Mouse (Mus musculus): ENCODE measurements around the gene Tex14. TPM values are rescaled to one million over a fixed set of nuclear protein-coding genes. Genes with fewer than 3 reads are reported as not detected.

The Tex14 gene
- polyA plus RNA-seq, 1 experiment from 2014 or later, result 0.38 TPM

DNA sequence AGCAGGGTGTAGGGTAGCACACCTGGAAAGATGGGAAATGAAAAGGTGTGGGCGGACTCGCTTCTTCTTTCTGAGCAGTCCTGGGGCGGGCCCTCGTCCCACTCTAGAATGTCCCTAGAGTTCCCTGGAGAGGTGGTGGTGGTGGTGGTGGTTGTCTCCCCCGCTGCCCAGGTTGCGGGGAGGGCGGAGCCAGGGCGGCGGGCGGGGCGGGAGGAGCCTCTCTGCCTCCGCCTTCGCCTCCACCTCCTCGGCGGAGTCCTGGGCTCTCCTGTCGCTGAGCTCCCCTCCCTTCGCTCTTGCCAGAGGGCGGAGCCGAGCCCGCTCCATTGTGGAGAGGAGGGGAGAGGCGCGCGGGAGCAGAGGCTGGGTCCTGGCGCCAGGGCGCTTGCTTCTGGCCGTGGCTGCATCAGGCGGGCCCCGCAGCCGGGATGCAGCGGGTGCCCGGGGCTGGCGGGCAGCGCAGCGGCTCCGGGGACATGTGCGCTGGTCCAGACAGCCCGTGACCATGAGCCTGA lies 190.5 kb downstream of the Tex14 start:
- ATAC-seq (ENCODE audit: insufficient number of reproducible peaks, insufficient read depth, low FRiP score, low read depth), result peak; percentile 57
- H3K27ac ChIP-seq (replicated peaks in 1 of 2; ENCODE audit: control insufficient read depth in 1 of 2, insufficient read depth in 1 of 2, low read depth in 2 of 2, low read length in 2 of 2), result peak overlapping the region in 1 of 2 experiments; percentile 57; a peak in 2 of 4 replicates
- H3K4me2 ChIP-seq (ENCODE audit: low read length), result peak overlapping the region; percentile 93
- peaks cover 17 to 33% of the 10 kb centered on the region in 2 experiments for H3K4me1 ChIP-seq (ENCODE audit: control insufficient read depth in 2 of 2, insufficient read depth in 2 of 2, low read length in 2 of 2)
- peak overlapping the region; percentile 67 to 74 for H3K4me3 ChIP-seq (ENCODE audit: control insufficient read depth in 1 of 2, insufficient read depth in 1 of 2, low read depth in 1 of 2, low read length in 2 of 2)
- WGBS, result 1% methylated on average over 34 of the region's 37 CpGs
- H3K9ac ChIP-seq (ENCODE audit: low read length), result peak overlapping the region; percentile 84
- no peaks in the 10 kb centered on the region for H3K27me3 ChIP-seq (ENCODE audit: control insufficient read depth, insufficient read depth, low read length)
- peaks cover 48% of the 10 kb centered on the region for H3K36me3 ChIP-seq (ENCODE audit: control insufficient read depth, insufficient read depth, low read length)
- H3K9me3 ChIP-seq (ENCODE audit: control insufficient read depth, low read length), result no peaks in the 10 kb centered on the region

DNA sequence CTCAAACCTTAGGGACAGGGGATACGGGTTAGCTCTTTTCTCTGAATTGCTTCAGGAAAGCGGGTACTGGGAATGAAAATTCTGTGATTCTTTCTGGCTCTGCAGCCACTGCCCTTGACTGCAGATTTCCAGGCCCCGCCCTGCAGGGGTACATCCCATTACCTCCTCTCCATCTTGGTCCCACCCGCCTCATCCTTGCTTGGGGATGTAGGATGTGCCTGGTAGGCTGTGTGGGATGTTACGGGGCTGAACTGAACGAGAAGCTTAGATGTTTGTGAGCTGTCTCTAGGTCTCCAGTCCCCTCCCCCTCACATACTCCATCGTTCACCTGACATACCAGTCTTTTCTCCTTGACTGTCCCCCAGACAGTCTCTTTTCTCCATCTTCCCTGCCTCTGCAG lies 191.1 kb downstream of the Tex14 start:
- Histone ChIP-seq H3K4me1 (ENCODE audit: control insufficient read depth in 2 of 2, insufficient read depth in 2 of 2, low read length in 2 of 2) (peaks cover 17 to 29% of the 10 kb centered on the region in 2 experiments), H3K27ac (replicated peaks in 1 of 2; ENCODE audit: control insufficient read depth in 1 of 2, insufficient read depth in 1 of 2, low read depth in 2 of 2, low read length in 2 of 2) (peak overlapping the region in 1 of 2 experiments; percentile 57; a peak in 1 of 4 replicates), H3K4me3 (ENCODE audit: control insufficient read depth in 1 of 2, insufficient read depth in 1 of 2, low read depth in 1 of 2, low read length in 2 of 2) (peak overlapping the region; percentile 67 to 74), H3K36me3 (ENCODE audit: control insufficient read depth, insufficient read depth, low read length) (peaks cover 54% of the 10 kb centered on the region), H3K4me2 (ENCODE audit: low read length) (peak overlapping the region; percentile 93), H3K27me3 (ENCODE audit: control insufficient read depth, insufficient read depth, low read length) (no peaks in the 10 kb centered on the region), H3K9ac (ENCODE audit: low read length) (peak overlapping the region; percentile 84), H3K9me3 (ENCODE audit: control insufficient read depth, low read length) (no peaks in the 10 kb centered on the region)
- WGBS, result 13% methylated on average over 7 of the region's 7 CpGs
- no peak for ATAC-seq (ENCODE audit: insufficient number of reproducible peaks, insufficient read depth, low FRiP score, low read depth)

DNA sequence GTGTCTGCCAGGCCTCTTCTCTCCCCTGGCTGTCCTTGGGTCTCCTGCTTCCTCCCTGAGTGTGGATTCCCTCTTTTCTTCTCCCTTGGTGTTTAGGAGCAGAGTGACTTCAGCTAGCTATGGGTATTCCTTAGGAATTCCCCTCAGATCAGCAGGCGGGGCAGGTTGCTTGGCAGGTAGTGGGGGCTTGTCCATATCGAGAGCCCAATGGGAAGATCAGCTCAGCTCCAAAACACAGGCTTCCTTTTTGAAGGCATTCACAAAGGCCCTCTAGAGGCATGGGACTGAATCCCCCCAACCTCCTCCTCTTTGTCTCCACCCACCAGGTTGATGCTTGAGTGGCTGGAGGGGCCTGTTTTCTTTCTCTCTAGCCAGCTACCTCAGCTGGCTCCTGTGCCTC lies 191.6 kb downstream of the Tex14 start:
- no peak overlapping the region for H3K4me3 ChIP-seq (ENCODE audit: control insufficient read depth in 1 of 2, insufficient read depth in 1 of 2, low read depth in 1 of 2, low read length in 2 of 2)
- no peak overlapping the region for H3K27ac ChIP-seq (replicated peaks in 1 of 2; ENCODE audit: control insufficient read depth in 1 of 2, insufficient read depth in 1 of 2, low read depth in 2 of 2, low read length in 2 of 2)
- peaks cover 59% of the 10 kb centered on the region for H3K36me3 ChIP-seq (ENCODE audit: control insufficient read depth, insufficient read depth, low read length)
- ATAC-seq (ENCODE audit: insufficient number of reproducible peaks, insufficient read depth, low FRiP score, low read depth), result no peak
- no peaks in the 10 kb centered on the region for H3K9me3 ChIP-seq (ENCODE audit: control insufficient read depth, low read length)
- no peaks in the 10 kb centered on the region for H3K27me3 ChIP-seq (ENCODE audit: control insufficient read depth, insufficient read depth, low read length)
- H3K9ac ChIP-seq (ENCODE audit: low read length), result peak overlapping the region; percentile 84
- 54% methylated on average over 2 of the region's 2 CpGs for WGBS
- H3K4me1 ChIP-seq (ENCODE audit: control insufficient read depth in 2 of 2, insufficient read depth in 2 of 2, low read length in 2 of 2), result peaks cover 17 to 29% of the 10 kb centered on the region in 2 experiments
- H3K4me2 ChIP-seq (ENCODE audit: low read length), result peak overlapping the region; percentile 93

DNA sequence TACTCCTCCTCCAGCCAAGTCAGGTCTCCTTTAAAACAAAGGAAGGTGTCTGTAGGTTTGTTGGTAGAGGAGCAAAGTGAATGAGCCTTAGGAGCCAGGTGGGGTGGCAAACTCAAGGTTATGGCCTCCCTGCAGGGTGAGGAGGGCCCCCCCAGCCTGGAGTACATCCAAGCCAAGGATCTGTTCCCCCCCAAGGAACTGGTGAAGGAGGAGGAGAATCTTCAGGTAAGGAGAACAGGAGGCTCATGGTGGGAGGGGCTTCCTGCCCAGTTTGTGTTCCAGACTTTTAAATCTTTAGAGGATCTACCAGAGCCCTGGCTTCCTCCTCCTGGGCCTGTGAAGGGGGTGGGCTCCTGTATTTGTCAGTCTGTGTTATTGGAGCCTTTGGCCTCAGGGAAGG lies 192.2 kb downstream of the Tex14 start:
- Histone ChIP-seq H3K27ac (replicated peaks in 1 of 2; ENCODE audit: control insufficient read depth in 1 of 2, insufficient read depth in 1 of 2, low read depth in 2 of 2, low read length in 2 of 2) (no peak overlapping the region), H3K4me3 (ENCODE audit: control insufficient read depth in 1 of 2, insufficient read depth in 1 of 2, low read depth in 1 of 2, low read length in 2 of 2) (no peak overlapping the region), H3K9ac (ENCODE audit: low read length) (no peak overlapping the region), H3K4me1 (ENCODE audit: control insufficient read depth in 2 of 2, insufficient read depth in 2 of 2, low read length in 2 of 2) (peaks cover 17 to 29% of the 10 kb centered on the region in 2 experiments), H3K27me3 (ENCODE audit: control insufficient read depth, insufficient read depth, low read length) (no peaks in the 10 kb centered on the region), H3K9me3 (ENCODE audit: control insufficient read depth, low read length) (no peaks in the 10 kb centered on the region), H3K36me3 (ENCODE audit: control insufficient read depth, insufficient read depth, low read length) (peaks cover 65% of the 10 kb centered on the region), H3K4me2 (ENCODE audit: low read length) (no peak overlapping the region)
- ATAC-seq (ENCODE audit: insufficient number of reproducible peaks, insufficient read depth, low FRiP score, low read depth), result no peak

DNA sequence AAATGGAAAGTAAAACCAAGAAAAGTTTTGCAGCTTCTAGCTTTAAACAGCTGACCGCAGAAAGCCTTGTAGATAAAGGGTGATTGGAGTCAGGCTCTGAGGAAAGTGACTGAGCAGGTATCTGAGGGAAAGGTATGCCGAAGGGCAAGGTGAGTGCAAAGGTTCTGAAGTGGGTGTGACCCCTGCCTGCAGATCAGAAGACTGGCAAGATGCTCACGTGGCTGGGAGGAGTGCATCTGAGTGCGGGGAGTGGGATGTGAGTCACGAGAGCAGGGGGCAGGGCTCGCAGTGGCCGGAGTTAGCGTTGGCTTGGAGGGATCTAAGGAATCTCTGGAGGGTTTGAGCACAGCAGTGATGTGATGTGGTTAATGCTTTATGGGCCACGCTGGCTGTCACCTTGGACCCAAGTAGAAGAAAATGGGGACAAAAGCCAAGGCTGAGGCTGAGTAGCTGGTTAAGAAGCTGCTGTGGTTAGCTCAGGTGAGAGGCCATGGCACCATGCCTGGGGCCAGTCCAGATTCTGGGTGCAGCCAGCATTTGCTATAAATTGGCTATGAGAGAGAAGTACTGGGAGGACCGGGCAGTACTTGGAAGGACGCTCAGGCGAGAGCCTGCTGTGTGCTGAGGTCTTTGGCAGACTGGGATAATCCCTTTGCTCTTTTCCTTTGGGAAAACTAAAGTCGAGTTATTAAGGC lies 194.7 kb downstream of the Tex14 start:
- Histone ChIP-seq H3K36me3 (ENCODE audit: control insufficient read depth, insufficient read depth, low read length) (peaks cover 80% of the 10 kb centered on the region), H3K27me3 (ENCODE audit: control insufficient read depth, insufficient read depth, low read length) (no peaks in the 10 kb centered on the region), H3K4me3 (ENCODE audit: control insufficient read depth in 1 of 2, insufficient read depth in 1 of 2, low read depth in 1 of 2, low read length in 2 of 2) (no peak overlapping the region), H3K9me3 (ENCODE audit: control insufficient read depth, low read length) (no peaks in the 10 kb centered on the region), H3K9ac (ENCODE audit: low read length) (no peak overlapping the region), H3K4me1 (ENCODE audit: control insufficient read depth in 2 of 2, insufficient read depth in 2 of 2, low read length in 2 of 2) (peaks cover 9 to 17% of the 10 kb centered on the region in 2 experiments), H3K27ac (replicated peaks in 1 of 2; ENCODE audit: control insufficient read depth in 1 of 2, insufficient read depth in 1 of 2, low read depth in 2 of 2, low read length in 2 of 2) (no peak overlapping the region), H3K4me2 (ENCODE audit: low read length) (no peak overlapping the region)
- ATAC-seq (ENCODE audit: insufficient number of reproducible peaks, insufficient read depth, low FRiP score, low read depth), result no peak
- WGBS, result 88% methylated on average over 13 of the region's 13 CpGs

DNA sequence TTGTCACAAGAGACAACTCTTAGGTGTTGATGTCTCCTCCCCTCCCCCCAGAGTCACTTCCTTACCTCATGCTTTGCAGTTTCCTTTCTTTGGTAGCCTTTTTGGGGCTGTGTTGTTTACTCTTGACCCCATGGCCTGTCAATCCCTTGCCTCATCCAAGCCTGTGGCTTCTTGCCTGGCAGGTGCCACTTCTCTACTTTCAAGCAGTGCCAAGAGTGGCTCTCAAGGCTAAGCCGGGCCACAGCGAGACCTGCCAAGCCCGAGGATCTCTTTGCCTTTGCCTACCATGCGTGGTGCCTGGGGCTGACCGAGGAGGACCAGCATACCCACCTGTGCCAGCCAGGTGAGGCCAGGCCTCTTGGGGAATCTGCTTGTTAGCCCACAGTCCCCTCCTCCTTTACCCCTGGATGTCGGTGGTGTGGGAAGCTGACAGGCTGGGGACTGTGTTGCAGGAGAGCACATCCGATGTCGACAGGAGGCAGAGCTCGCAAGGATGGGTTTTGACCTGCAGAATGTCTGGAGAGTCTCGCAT lies 195.5 kb downstream of the Tex14 start:
- H3K4me3 ChIP-seq (ENCODE audit: control insufficient read depth in 1 of 2, insufficient read depth in 1 of 2, low read depth in 1 of 2, low read length in 2 of 2), result no peak overlapping the region
- H3K36me3 ChIP-seq (ENCODE audit: control insufficient read depth, insufficient read depth, low read length), result peaks cover 88% of the 10 kb centered on the region
- WGBS, result 84% methylated on average over 10 of the region's 10 CpGs
- no peaks in the 10 kb centered on the region for H3K9me3 ChIP-seq (ENCODE audit: control insufficient read depth, low read length)
- peaks cover 6 to 10% of the 10 kb centered on the region in 2 experiments for H3K4me1 ChIP-seq (ENCODE audit: control insufficient read depth in 2 of 2, insufficient read depth in 2 of 2, low read length in 2 of 2)
- ATAC-seq (ENCODE audit: insufficient number of reproducible peaks, insufficient read depth, low FRiP score, low read depth), result no peak
- H3K9ac ChIP-seq (ENCODE audit: low read length), result no peak overlapping the region
- H3K27ac ChIP-seq (replicated peaks in 1 of 2; ENCODE audit: control insufficient read depth in 1 of 2, insufficient read depth in 1 of 2, low read depth in 2 of 2, low read length in 2 of 2), result no peak overlapping the region
- no peak overlapping the region for H3K4me2 ChIP-seq (ENCODE audit: low read length)
- no peaks in the 10 kb centered on the region for H3K27me3 ChIP-seq (ENCODE audit: control insufficient read depth, insufficient read depth, low read length)

DNA sequence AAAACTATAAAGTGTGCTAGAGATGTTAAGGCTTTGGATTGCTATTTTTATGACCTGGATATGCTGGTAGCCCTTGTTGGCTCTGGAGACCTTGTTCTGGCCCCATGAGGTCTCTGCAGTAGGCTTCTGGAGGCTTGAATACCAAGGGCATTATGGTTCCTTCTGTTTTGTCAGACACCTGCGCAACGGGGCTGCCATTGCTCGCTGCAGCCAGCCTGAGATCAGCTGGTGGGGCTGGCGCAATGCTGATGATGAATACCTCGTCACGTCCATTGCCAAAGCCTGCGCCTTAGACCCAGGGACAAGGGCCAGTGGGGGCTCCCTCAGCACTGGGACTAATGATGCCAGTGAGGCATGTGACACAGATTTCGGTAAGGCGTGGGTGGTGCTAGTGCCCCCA lies 197.4 kb downstream of the Tex14 start:
- Histone ChIP-seq H3K4me1 (ENCODE audit: control insufficient read depth in 2 of 2, insufficient read depth in 2 of 2, low read length in 2 of 2) (no peaks in the 10 kb centered on the region), H3K9ac (ENCODE audit: low read length) (no peak overlapping the region), H3K27ac (replicated peaks in 1 of 2; ENCODE audit: control insufficient read depth in 1 of 2, insufficient read depth in 1 of 2, low read depth in 2 of 2, low read length in 2 of 2) (no peak overlapping the region), H3K36me3 (ENCODE audit: control insufficient read depth, insufficient read depth, low read length) (peaks cover 100% of the 10 kb centered on the region), H3K4me3 (ENCODE audit: control insufficient read depth in 1 of 2, insufficient read depth in 1 of 2, low read depth in 1 of 2, low read length in 2 of 2) (no peak overlapping the region), H3K9me3 (ENCODE audit: control insufficient read depth, low read length) (no peaks in the 10 kb centered on the region), H3K27me3 (ENCODE audit: control insufficient read depth, insufficient read depth, low read length) (no peaks in the 10 kb centered on the region), H3K4me2 (ENCODE audit: low read length) (no peak overlapping the region)
- WGBS, result 96% methylated on average over 9 of the region's 9 CpGs
- no peak for ATAC-seq (ENCODE audit: insufficient number of reproducible peaks, insufficient read depth, low FRiP score, low read depth)

All from heart, embryonic 14.5 days (tissue).